In genomic region chr13:64088057-64088456, GRCm38 (mm10) we compare ENCODE assay signal across 25 mouse cellular contexts. TPM values are rescaled to one million over a fixed set of nuclear protein-coding genes. Genes with fewer than 3 reads are reported as not detected.
DNase-seq lines count a peak whose midpoint lies in the region; ATAC-seq and TF ChIP-seq lines count a peak whose summit lies in the region.
"Had no signal": no experiment of that assay in that cellular context is flagged by ENCODE, and none has a peak within 500 bp of the region (broad histone marks: within the 10 kb centered on the region; RNA-seq: fewer than 3 reads in every experiment).

No protein-coding gene starts in this region.

- H3K4me1 ChIP-seq in lung, embryonic 15.5 days = peaks cover 6% of the 10 kb centered on the region
- no peaks in the 10 kb centered on the region for H3K4me1 ChIP-seq in midbrain, embryonic 11.5 days (ENCODE audit: control insufficient read depth, insufficient read depth, low read length)
- no peaks in the 10 kb centered on the region for H3K4me1 ChIP-seq in midbrain, postnatal 0 days (ENCODE audit: insufficient read depth, low read length)
- H3K4me1 ChIP-seq in testis, adult 2 months (ENCODE audit: control insufficient read depth, insufficient read depth, low read length) = no peaks in the 10 kb centered on the region

- H3K36me3 ChIP-seq in lung, embryonic 15.5 days = no peaks in the 10 kb centered on the region
- H3K36me3 ChIP-seq in midbrain, embryonic 11.5 days (ENCODE audit: control insufficient read depth, insufficient read depth, low read length) = no peaks in the 10 kb centered on the region
- H3K36me3 ChIP-seq in midbrain, postnatal 0 days (ENCODE audit: insufficient read depth, low read length) = no peaks in the 10 kb centered on the region
- no peaks in the 10 kb centered on the region for H3K36me3 ChIP-seq in testis, adult 2 months (ENCODE audit: control insufficient read depth, insufficient read depth, low read length)
- H3K36me3 ChIP-seq: G1E had no signal

- H3K4me2 ChIP-seq in lung, embryonic 15.5 days = no peak overlapping the region
- no peak overlapping the region for H3K4me2 ChIP-seq in midbrain, embryonic 11.5 days
- no peak overlapping the region for H3K4me2 ChIP-seq in midbrain, postnatal 0 days (ENCODE audit: low read depth, low read length, poor library complexity, severe bottlenecking)

- DNase-seq in frontal cortex, postnatal 14 days (ENCODE audit: low spot score in 2 of 2) = no peak
- DNase-seq in lung, postnatal 14 days = no peak
- peak; percentile 79 for DNase-seq in midbrain, embryonic 11.5 days (ENCODE audit: low spot score, missing footprints)
- no peak for DNase-seq in midbrain, postnatal 0 days (ENCODE audit: low spot score)
- no peak for DNase-seq in testis, postnatal 14 days (ENCODE audit: low spot score)
- DNase-seq: adrenal gland, adult 2 months; adrenal gland, adult 8-10 months; adrenal gland, postnatal 10 days; adrenal gland, postnatal 14 days; adrenal gland, postnatal 25 days; adrenal gland, postnatal 36 days; B cell, adult 2 months; cerebellum, adult 11 months; cerebellum, adult 11-12 months had no signal

- H3K9ac ChIP-seq in lung, embryonic 15.5 days = no peak overlapping the region
- no peak overlapping the region for H3K9ac ChIP-seq in midbrain, embryonic 11.5 days (ENCODE audit: low read length)
- no peak overlapping the region for H3K9ac ChIP-seq in midbrain, postnatal 0 days (replicated peaks; ENCODE audit: low read length, poor library complexity, severe bottlenecking)

- no peaks in the 10 kb centered on the region for H3K27me3 ChIP-seq in lung, embryonic 15.5 days
- no peaks in the 10 kb centered on the region for H3K27me3 ChIP-seq in midbrain, embryonic 11.5 days (ENCODE audit: control insufficient read depth, insufficient read depth, low read length)
- no peaks in the 10 kb centered on the region for H3K27me3 ChIP-seq in midbrain, postnatal 0 days (ENCODE audit: insufficient read depth, low read length)
- no peaks in the 10 kb centered on the region for H3K27me3 ChIP-seq in testis, adult 2 months (ENCODE audit: control insufficient read depth, insufficient read depth, low read length)
- H3K27me3 ChIP-seq: CH12.LX, Patski had no signal

- H3K9me3 ChIP-seq in lung, embryonic 15.5 days = no peaks in the 10 kb centered on the region
- no peaks in the 10 kb centered on the region for H3K9me3 ChIP-seq in midbrain, embryonic 11.5 days (ENCODE audit: control insufficient read depth, low read length)
- H3K9me3 ChIP-seq in midbrain, postnatal 0 days (ENCODE audit: low read length) = no peaks in the 10 kb centered on the region
- H3K9me3 ChIP-seq: G1E had no signal

- ATAC-seq in frontal cortex, adult (ENCODE audit: low TSS enrichment) = peak; percentile 72
- no peak for ATAC-seq in lung, embryonic 15.5 days (ENCODE audit: borderline replicate concordance, extremely low read depth, low FRiP score, low TSS enrichment)
- ATAC-seq in midbrain, embryonic 11.5 days (ENCODE audit: low FRiP score) = no peak
- ATAC-seq in midbrain, postnatal 0 days (ENCODE audit: low FRiP score) = no peak
- ATAC-seq: activated CD4-positive, CD25-positive, alpha-beta regulatory T cell, adult 4 months; CD4-positive, CD25-positive, alpha-beta regulatory T cell, adult 4 months; Patski had no signal

- no peak overlapping the region for H3K4me3 ChIP-seq in lung, embryonic 15.5 days
- H3K4me3 ChIP-seq in midbrain, embryonic 11.5 days (ENCODE audit: low read depth, low read length) = no peak overlapping the region
- H3K4me3 ChIP-seq in midbrain, postnatal 0 days (ENCODE audit: low read depth, low read length) = no peak overlapping the region
- H3K4me3 ChIP-seq in testis, adult 2 months (ENCODE audit: control insufficient read depth, low read depth, low read length) = no peak overlapping the region

- no peak for TF ChIP-seq POLR2A in testis, adult 2 months (IDR thresholded peaks at IDR 0.05; ENCODE audit: control insufficient read depth, low read depth, low read length)

- TF ChIP-seq CTCF in midbrain, postnatal 0 days (IDR thresholded peaks at IDR 0.05) = no peak
- no peak for TF ChIP-seq CTCF in testis, adult 2 months (IDR thresholded peaks at IDR 0.05; ENCODE audit: control insufficient read depth, insufficient read depth, insufficient replicate concordance, low read depth, low read length)

- 51% methylated on average over 7 of the region's 7 CpGs for WGBS in lung, embryonic 15.5 days
- 87% methylated on average over 7 of the region's 7 CpGs for WGBS in midbrain, embryonic 11.5 days
- WGBS in midbrain, postnatal 0 days = 85% methylated on average over 7 of the region's 7 CpGs

- peak overlapping the region; percentile 5; the same call in 1 of the 2 replicates for H3K27ac ChIP-seq in lung, embryonic 15.5 days
- no peak overlapping the region for H3K27ac ChIP-seq in midbrain, embryonic 11.5 days (ENCODE audit: low read depth, low read length)
- no peak overlapping the region for H3K27ac ChIP-seq in midbrain, postnatal 0 days (ENCODE audit: low read depth, low read length)
- H3K27ac ChIP-seq in testis, adult 2 months (ENCODE audit: control insufficient read depth, insufficient read depth, low read depth, low read length) = peak overlapping the region; percentile 64

RNA-seq across cellular contexts. Expression of gene Hsd17b3, which starts 1.0 kb away (rescaled TPM):
- not detected in 2 replicates for polyA plus RNA-seq in lung, embryonic 15.5 days (2015; fragmentation: Nextera tagmentation; extraction: Ambion mirVana)
- not detected in 2 replicates for polyA plus RNA-seq in midbrain, embryonic 11.5 days (2014; fragmentation: Nextera tagmentation; extraction: Ambion mirVana)
- total RNA-seq in midbrain, postnatal 0 days (2014; rRNA removed) = not detected in 2 replicates
- not detected in 2 replicates for polyA plus RNA-seq in midbrain, postnatal 0 days (2015; fragmentation: Nextera tagmentation; extraction: Ambion mirVana)
- polyA plus RNA-seq in testis, adult 2 months (2012; rRNA removed) = 16.4 and 27.2 TPM in 2 replicates
- total RNA-seq: adrenal gland, postnatal 10 days; adrenal gland, postnatal 14 days; adrenal gland, postnatal 4 days; CH12.LX; MEL had no signal
- polyA plus RNA-seq: activated CD4-positive, CD25-positive, alpha-beta regulatory T cell, adult 4 months; adrenal gland, adult 2 months; C2C12; CD4-positive, CD25-positive, alpha-beta regulatory T cell, adult 4 months; G1E; Patski had no signal

RNA-seq across cellular contexts. Expression of gene Slc35d2, which starts 41.1 kb away (rescaled TPM):
- polyA plus RNA-seq in lung, embryonic 15.5 days (2015; fragmentation: Nextera tagmentation; extraction: Ambion mirVana) = 4.7 and 4.8 TPM in 2 replicates
- polyA plus RNA-seq in midbrain, embryonic 11.5 days (2014; fragmentation: Nextera tagmentation; extraction: Ambion mirVana) = 2.9 and 5.0 TPM in 2 replicates
- 0.99 and 2.6 TPM in 2 replicates for total RNA-seq in midbrain, postnatal 0 days (2014; rRNA removed)
- 1.0 and 1.1 TPM in 2 replicates for polyA plus RNA-seq in midbrain, postnatal 0 days (2015; fragmentation: Nextera tagmentation; extraction: Ambion mirVana)
- polyA plus RNA-seq in testis, adult 2 months (2012; rRNA removed) = 0.79 and 1.1 TPM in 2 replicates
- polyA plus RNA-seq: G1E had no signal

Comparison
In these comparisons a context has a peak if more than half of its experiments do, and no peak if none do; other contexts are left out.
1. H3K27ac ChIP-seq: peak in lung, embryonic 15.5 days (single experiment) and testis, adult 2 months (single experiment); none in midbrain, embryonic 11.5 days (single experiment) and midbrain, postnatal 0 days (single experiment).
2. RNA of gene Hsd17b3, which starts 1.0 kb away (polyA plus RNA-seq): 16.4 to 27.2 TPM in testis, adult 2 months; not detected in midbrain, postnatal 0 days, not detected in midbrain, embryonic 11.5 days and not detected in lung, embryonic 15.5 days; every median in the first group is over 10 times any median in the second.